Mouse (Mus musculus) neural tube, embryonic 12.5 days (tissue): ENCODE measurements around the gene Cecr2. TPM values are rescaled to one million over a fixed set of nuclear protein-coding genes. Genes with fewer than 3 reads are reported as not detected.
"Not testable (repeated sequence)": the region's sequence is repeated elsewhere in the genome, so short reads cannot be mapped to it uniquely, and the experiment has no call there.

Experiments used
- ATAC-seq: fragments of 200-750 bp; cut with Nextera tagmentation; 2 replicates; pipeline ENCODE4 v1.8.0; 2017; ENCODE audit warnings: low read depth, mild to moderate bottlenecking, moderate TSS enrichment, moderate library complexity; ENCODE audit not compliant: low FRiP score
- H3K27ac ChIP-seq: fragments of 300-500 bp; sonication (generic); 2 replicates; pipeline ENCODE4 v1.5.1; 2016
- H3K27me3 ChIP-seq: fragments of 300-500 bp; sonication (generic); replicated peaks from 2 replicates; pipeline ENCODE4 v1.6.1; 2016; ENCODE audit warnings: mild to moderate bottlenecking
- H3K36me3 ChIP-seq: fragments of 300-500 bp; sonication (generic); 2 replicates; pipeline ENCODE4 v1.6.1; 2016; ENCODE audit warnings: mild to moderate bottlenecking
- H3K4me1 ChIP-seq: fragments of 300-500 bp; sonication (generic); 2 replicates; pipeline ENCODE4 v1.6.1; 2016
- H3K4me2 ChIP-seq: fragments of 300-500 bp; sonication (generic); replicated peaks from 2 replicates; pipeline ENCODE4 v1.6.1; 2016; ENCODE audit warnings: mild to moderate bottlenecking
- H3K4me3 ChIP-seq: fragments of 300-500 bp; sonication (generic); 2 replicates; pipeline ENCODE4 v1.5.1; 2016
- H3K9ac ChIP-seq: fragments of 300-500 bp; sonication (generic); 2 replicates; pipeline ENCODE4 v1.6.1; 2016; ENCODE audit warnings: mild to moderate bottlenecking
- H3K9me3 ChIP-seq: fragments of 300-500 bp; sonication (generic); 2 replicates; pipeline ENCODE4 v1.6.1; 2016; ENCODE audit warnings: mild to moderate bottlenecking
- WGBS: fragments of 180-500 bp; shearing (Covaris S2); methylation state at CpG from one replicate; pipeline ENCODE4 v1.1.7; 2016; 5-methylcytosine and 5-hydroxymethylcytosine counted together
- microRNA-seq: library from miRNA; unstranded; fragments of <30 nt; microRNA quantifications from one replicate; pipeline ENCODE4, GENCODE M21; 2017
- polyA plus RNA-seq: library from polyadenylated mRNA; unstranded; fragments of >200 nt; fragmentation: Nextera tagmentation; extraction: Ambion mirVana; gene quantifications from 2 replicates; pipeline ENCODE4 v1.2.1, GENCODE M21; 2016

Gene Cecr2
- polyA plus RNA-seq, 1 experiment from 2014 or later = 17.9 TPM

DNA sequence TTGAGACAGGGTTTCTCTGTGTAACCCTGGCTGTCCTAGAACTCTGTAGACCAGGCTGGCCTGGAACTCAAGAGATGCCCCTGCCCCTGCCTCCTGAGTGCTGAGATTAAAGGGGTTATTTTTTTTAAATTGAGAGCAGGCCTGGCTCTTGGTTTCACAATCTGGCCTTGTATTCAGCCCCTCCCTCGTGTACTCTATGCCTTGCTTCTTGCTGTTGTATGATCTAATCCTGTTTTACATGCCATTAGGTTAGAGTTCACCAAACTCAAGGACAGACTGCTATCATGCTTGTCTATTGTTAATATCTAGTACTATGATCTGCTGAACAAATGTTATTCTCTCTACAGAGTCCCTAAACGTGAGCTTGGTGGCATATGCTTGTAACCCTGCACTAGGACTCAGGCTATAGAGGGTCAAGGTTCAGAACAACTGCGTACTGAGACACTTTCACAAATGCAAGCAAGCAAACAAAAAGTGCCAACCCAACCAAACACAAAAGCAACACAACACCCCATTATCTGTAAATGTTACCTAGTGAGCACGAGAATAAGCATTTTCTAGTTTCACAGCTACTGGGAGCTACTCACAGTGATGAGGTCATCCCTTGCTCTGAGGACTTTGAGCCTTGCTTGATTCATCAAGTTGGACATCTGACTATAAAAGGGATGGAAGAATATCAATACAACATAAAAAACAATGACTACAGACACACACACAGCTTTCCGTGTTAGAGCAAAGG is 141.0 kb downstream of the Cecr2 start:
- 88% methylated on average over 5 of the region's 5 CpGs for WGBS
- no peak overlapping the region for H3K27ac ChIP-seq
- H3K36me3 ChIP-seq = peaks cover 82% of the 10 kb centered on the region

DNA sequence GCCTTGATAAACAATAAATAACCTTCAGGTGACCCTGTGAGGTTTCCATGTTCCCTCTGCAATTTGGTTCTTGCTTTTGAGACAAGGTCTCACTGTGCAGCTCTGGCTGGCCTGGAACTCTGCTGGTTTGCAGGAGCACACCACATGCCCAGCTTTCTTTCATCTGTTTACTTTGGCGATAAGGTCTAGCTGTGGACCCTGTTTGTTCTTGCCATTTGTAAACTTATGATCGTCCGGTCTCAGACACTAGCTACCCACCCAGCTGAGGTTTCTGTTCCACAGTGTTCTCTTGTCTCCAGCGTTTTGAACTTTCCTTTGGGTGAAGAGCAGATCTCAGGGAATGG is 141.5 kb downstream of the Cecr2 start:
- WGBS = 94% methylated on average over 4 of the region's 4 CpGs
- Histone ChIP-seq H3K36me3 (peaks cover 77% of the 10 kb centered on the region), H3K27me3 (no peaks in the 10 kb centered on the region), H3K4me1 (no peaks in the 10 kb centered on the region), H3K4me3 (no peak overlapping the region), H3K9ac (no peak overlapping the region), H3K4me2 (no peak overlapping the region), H3K9me3 (no peaks in the 10 kb centered on the region), H3K27ac (no peak overlapping the region)
- no peak for ATAC-seq

More for the DNA sequence above, 141.0 kb downstream of the Cecr2 start:
- Histone ChIP-seq H3K4me3 (no peak overlapping the region), H3K9ac (no peak overlapping the region), H3K4me2 (no peak overlapping the region), H3K27me3 (no peaks in the 10 kb centered on the region), H3K4me1 (no peaks in the 10 kb centered on the region), H3K9me3 (no peaks in the 10 kb centered on the region)
- no peak for ATAC-seq

DNA sequence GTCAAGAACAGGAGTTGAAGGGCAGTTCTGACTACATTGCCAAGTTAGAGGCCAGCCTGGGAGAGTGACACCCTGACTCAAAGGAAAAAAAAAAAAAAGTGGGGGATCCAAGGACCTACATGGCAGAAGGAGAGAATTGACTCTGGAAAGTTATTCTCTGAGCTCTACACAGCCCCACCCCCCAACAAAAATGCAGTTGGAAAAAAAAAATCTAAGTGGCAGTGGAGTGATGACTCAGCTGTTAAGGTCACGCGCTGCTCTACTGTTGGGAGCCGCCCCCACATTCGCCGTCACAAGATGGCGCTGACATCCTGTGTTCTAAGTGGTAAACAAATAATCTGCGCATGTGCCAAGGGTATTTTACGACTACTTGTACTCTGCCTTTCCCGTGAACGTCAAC is 145.8 kb downstream of the Cecr2 start:
- not testable (repeated sequence) for ATAC-seq, H3K9ac ChIP-seq, H3K9me3 ChIP-seq, H3K27ac ChIP-seq, H3K4me1 ChIP-seq, H3K4me2 ChIP-seq, H3K27me3 ChIP-seq, H3K4me3 ChIP-seq
- peaks cover 38% of the 10 kb centered on the region for H3K36me3 ChIP-seq
- WGBS = 97% methylated on average over 10 of the region's 10 CpGs

DNA sequence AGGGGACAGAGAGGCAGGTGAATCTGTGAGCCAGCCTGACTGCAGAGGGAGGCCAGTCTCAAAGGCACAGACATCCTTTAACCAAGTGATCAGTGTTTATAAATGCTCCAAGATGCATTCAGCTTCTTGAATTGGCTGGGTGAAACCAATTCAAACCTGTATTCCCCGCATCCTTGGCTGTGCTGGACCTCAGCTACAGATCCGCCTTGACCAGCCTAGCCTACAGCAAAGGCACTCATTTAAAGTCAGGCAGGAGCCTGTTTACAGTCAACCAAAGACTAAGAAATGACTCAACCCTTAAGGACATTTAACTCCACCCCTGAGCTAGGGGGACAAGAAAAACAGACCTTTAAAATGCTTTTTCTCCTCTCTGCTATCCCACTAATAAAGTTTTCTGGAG is 153.1 kb downstream of the Cecr2 start:
- Histone ChIP-seq H3K9ac (no peak overlapping the region), H3K27me3 (no peaks in the 10 kb centered on the region), H3K4me2 (no peak overlapping the region), H3K4me1 (peaks cover 17% of the 10 kb centered on the region), H3K9me3 (no peaks in the 10 kb centered on the region), H3K36me3 (peaks cover 22% of the 10 kb centered on the region), H3K4me3 (no peak overlapping the region), H3K27ac (no peak overlapping the region)
- ATAC-seq = no peak
- WGBS = 95% methylated on average over 2 of the region's 2 CpGs

DNA sequence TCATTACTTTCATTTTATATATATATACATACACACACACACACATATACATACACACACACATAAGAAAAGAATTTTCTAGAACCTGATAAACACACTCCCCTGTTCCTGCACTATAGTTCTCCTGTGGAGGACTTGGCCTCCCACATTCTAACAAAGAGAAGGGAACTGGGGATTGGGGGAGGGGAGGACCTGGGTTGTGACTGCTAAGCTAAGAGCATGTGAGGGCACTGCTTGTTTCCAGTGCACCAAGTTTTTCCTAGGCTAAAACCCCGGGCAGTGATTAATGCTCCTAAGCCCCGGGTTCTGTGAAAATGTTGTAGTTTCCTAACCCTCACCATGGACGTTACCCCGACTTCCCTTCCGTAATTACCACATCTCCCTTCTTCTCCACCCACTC is 154.0 kb downstream of the Cecr2 start:
- H3K9ac ChIP-seq = no peak overlapping the region
- H3K27ac ChIP-seq = no peak overlapping the region
- H3K9me3 ChIP-seq = no peaks in the 10 kb centered on the region
- H3K4me3 ChIP-seq = no peak overlapping the region
- peaks cover 22% of the 10 kb centered on the region for H3K36me3 ChIP-seq
- no peaks in the 10 kb centered on the region for H3K27me3 ChIP-seq
- peaks cover 17% of the 10 kb centered on the region for H3K4me1 ChIP-seq
- H3K4me2 ChIP-seq = no peak overlapping the region; the same call in 1 of the 2 replicates
- WGBS = 86% methylated on average over 5 of the region's 5 CpGs
- no peak for ATAC-seq

Small RNAs within 50 kb of the gene (microRNA-seq; reads per million reads assigned to microRNA genes)
- not detected for gene Gm25193

Other genes with a start within 250 kb of the Cecr2 start
- gene Il17ra, start 203.1 kb upstream of the Cecr2 start, polyA plus RNA-seq = 10.4 and 12.8 TPM in 2 replicates
- gene Tmem121b, start 172.6 kb upstream of the Cecr2 start, polyA plus RNA-seq = 2.5 and 3.2 TPM in 2 replicates
- gene Hdhd5, start 135.1 kb upstream of the Cecr2 start, polyA plus RNA-seq = 19.9 and 23.6 TPM in 2 replicates
- 3.6 and 3.7 TPM in 2 replicates for gene Slc25a18, start 107.2 kb downstream of the Cecr2 start, polyA plus RNA-seq
- gene Atp6v1e1, start 156.4 kb downstream of the Cecr2 start, polyA plus RNA-seq = 212 and 225 TPM in 2 replicates
- 33.7 and 42.2 TPM in 2 replicates for gene Bcl2l13, start 169.8 kb downstream of the Cecr2 start, polyA plus RNA-seq